Mouse (Mus musculus) CD8-positive naive resting alpha-beta T cell, adult 57 days (primary cell): ENCODE data around the gene Vmn2r19. TPM values are rescaled to one million over a fixed set of nuclear protein-coding genes. Genes with fewer than 3 reads are reported as not detected.

Experiments used
- total RNA-seq: library from RNA; stranded (reverse); gene quantifications from one replicate; pipeline ENCODE4 v1.2.4, GENCODE M21; 2023

Vmn2r19 gene
- not detected for total RNA-seq

DNA sequence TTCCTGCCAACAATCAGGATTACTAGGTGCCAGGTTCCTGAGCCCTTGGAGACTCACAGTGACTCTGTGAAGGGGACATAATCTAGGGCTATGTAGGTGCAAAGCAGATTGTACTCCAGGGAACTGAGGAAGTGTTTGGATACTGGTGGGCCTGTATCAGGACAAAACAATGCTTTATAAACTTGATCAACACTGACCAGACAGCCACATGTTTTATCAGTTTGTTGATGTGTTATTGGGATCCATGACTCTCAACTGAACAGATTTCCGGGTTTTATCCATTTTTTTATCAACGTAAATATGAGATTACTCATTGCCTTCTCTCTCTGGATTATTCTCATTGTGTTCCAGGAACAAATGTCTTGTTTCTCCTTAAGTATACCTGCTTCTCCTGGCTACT is at the start of gene Vmn2r19:
Vmn2r19 (plus strand) TSS at position 301 of the 400 bp plus-strand sequence.

DNA sequence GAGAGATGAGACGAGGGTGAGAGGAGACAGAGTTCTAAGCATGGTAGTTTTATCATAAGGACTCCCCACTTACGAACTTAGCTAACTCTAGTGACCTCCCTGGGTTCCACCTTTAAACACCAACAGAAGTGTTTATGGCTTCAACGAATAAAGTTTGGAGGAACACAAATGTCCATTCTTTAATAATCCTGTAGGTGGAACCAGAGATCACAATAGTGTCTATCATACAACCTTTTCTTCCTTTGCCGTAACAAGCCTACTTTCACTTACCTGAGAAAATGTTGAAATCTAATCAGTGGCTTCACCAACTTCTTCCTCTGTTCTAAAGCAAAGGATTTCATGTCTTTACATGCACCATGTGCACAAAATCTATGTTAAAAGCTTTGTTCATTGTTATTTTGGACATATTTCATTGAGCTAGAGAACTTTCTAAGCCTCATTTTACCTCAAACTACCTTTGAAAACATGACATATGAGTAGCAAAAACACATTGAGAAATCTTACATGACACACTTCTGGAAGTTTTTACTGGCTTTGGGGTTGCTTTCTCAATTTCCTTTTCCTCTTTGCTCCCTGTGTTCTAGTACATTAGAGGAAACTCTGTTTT is 46.5 kb upstream of the Vmn2r19 start, which contains the start of gene Clec4d:
Clec4d (plus strand) TSS at position 557 of the 607 bp plus-strand sequence.

DNA sequence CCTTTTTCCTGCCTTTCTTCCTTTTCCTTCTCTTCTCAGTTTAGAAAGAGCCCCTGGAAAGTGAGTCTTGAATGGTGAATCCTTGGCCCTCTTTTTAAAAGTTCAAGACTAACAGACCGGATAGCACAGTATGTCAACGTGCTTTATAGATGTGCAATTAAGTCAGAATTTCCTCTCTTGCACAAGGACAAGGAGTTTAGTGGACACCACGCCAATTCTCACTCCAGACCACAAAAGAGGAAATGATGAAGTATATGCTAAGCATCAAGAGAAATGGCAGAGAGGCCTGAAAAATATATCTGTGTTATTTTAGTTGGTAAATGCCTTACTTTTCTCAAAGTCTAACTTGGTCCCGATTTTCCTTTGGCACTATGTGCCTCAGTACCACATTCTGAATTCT is 18.4 kb upstream of the Vmn2r19 start, which contains the start of gene Clec4e:
Clec4e (minus strand) TSS at position 118 of the 400 bp plus-strand sequence.

Other genes with a start within 250 kb of the Vmn2r19 start
- gene Clec4a2, start 201.9 kb upstream of the Vmn2r19 start, total RNA-seq: 1.5 TPM
- not detected for gene Clec4b2, start 135.4 kb upstream of the Vmn2r19 start, total RNA-seq
- gene Clec4n, start 78.5 kb upstream of the Vmn2r19 start, total RNA-seq: 0.61 TPM
- gene Clec4d, start 46.2 kb upstream of the Vmn2r19 start, total RNA-seq: not detected
- 2.7 TPM for gene Clec4e, start 18.5 kb upstream of the Vmn2r19 start, total RNA-seq
- 0.03 TPM for gene Vmn2r20, start 109.8 kb downstream of the Vmn2r19 start, total RNA-seq
- not detected for gene Vmn2r21, start 225.1 kb downstream of the Vmn2r19 start, total RNA-seq